Mouse (Mus musculus) left cerebral cortex, postnatal 4 days (tissue): ENCODE measurements around the gene Nlrc5. TPM values are rescaled to one million over a fixed set of nuclear protein-coding genes. Genes with fewer than 3 reads are reported as not detected.
"Not testable (repeated sequence)": the region's sequence is repeated elsewhere in the genome, so short reads cannot be mapped to it uniquely, and the experiment has no call there.

Source experiments
- DNase-seq: peaks from one replicate; pipeline ENCODE4 v3.0.0-alpha.2; 2022
- intact Hi-C: fragments of 180-260 bp; cut with DNase I; formaldehyde crosslinking; loops from one replicate; pipeline ENCODE4 v1.15.1; 2025
- total RNA-seq, 2 experiments: library from RNA; stranded (reverse); gene quantifications; 2 replicates each; pipeline ENCODE4 v1.2.3; 2021

Gene Nlrc5
- total RNA-seq, 2 experiments from 2014 or later = 0.30 to 0.81 TPM

GRCm38 (mm10) chr8:94415218-94415617 lies 18.9 kb upstream of the Nlrc5 start:
- DNase-seq = no peak
- intact Hi-C loops = no loop called here

GRCm38 (mm10) chr8:94418017-94418416 lies 16.1 kb upstream of the Nlrc5 start:
- DNase-seq = no peak
- intact Hi-C loops = no loop called here

GRCm38 (mm10) chr8:94422270-94422669 lies 11.9 kb upstream of the Nlrc5 start:
- intact Hi-C loops = no loop called here
- no peak for DNase-seq

DNA sequence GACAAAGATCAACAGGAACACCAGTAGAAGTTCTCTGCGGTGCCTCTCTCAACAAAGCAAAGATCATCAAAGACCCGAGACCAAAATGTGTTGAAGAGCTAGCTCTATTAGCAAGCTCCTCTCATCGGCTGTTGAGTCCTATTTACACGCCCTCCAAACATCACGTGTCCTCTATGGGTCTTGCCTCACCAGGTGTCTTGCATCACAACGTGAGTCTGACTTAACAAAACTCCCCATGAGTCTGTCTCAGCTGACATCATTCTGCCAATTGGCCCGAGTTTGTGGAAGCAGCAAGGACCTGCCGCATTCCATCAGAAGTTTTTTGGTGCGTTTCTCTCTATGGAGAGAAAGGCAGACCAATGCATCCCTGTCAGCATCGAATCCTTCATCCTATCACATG lies 6.2 kb upstream of the Nlrc5 start:
- intact Hi-C loops = no loop called here
- DNase-seq = no peak

- no peak for DNase-seq
- intact Hi-C loops = no loop called here
These were observed 5.7 kb upstream of the Nlrc5 start for GRCm38 (mm10) chr8:94428420-94428819.

DNA sequence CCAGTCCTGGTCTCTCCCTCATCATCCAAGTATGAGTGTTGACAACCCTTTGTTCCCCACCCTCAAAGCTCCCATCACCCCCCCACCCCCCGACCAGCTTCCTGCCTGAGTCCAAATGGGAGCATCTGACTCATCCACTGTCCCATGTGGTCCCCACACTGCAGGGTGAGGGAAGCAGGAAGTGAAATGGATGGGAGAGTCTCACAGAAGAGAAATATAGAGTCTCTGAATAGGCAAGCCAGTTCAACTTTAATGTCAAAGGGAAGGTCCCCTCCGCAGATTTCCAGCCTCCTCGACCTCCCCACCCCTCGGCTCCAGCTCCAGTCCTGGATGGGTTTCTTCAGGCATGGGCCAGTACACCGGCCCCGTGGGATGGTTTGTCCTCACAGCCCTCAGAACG lies 4.8 kb upstream of the Nlrc5 start:
- DNase-seq = no peak
- intact Hi-C loops = no loop called here

DNA sequence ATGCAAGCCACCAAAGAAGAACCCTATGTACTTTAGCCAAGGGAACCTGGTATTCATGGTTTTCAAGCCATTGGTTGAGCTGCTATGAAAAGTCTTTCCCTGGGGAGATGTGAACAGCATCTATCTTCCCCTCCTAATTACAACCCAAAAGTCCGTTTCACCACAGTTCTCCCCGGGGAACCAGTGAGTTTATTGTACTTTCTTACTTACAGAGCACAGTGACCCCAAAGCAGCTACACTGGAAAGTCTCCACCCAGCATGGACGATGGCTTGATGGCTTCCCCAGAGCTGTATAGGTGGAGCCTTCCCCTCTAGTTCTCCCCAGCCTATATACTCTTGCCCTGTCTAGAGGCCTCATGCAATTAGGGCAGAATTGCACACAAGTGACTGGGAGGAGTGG lies 1.9 kb upstream of the Nlrc5 start:
- intact Hi-C loops = no loop called here
- DNase-seq = no peak

GRCm38 (mm10) chr8:94434958-94435357 lies 802 bp downstream of the Nlrc5 start:
- intact Hi-C loops = no loop called here
- DNase-seq = no peak

- no peak for DNase-seq
- intact Hi-C loops = no loop called here
These were observed 1.4 kb downstream of the Nlrc5 start for GRCm38 (mm10) chr8:94435397-94436111.

DNA sequence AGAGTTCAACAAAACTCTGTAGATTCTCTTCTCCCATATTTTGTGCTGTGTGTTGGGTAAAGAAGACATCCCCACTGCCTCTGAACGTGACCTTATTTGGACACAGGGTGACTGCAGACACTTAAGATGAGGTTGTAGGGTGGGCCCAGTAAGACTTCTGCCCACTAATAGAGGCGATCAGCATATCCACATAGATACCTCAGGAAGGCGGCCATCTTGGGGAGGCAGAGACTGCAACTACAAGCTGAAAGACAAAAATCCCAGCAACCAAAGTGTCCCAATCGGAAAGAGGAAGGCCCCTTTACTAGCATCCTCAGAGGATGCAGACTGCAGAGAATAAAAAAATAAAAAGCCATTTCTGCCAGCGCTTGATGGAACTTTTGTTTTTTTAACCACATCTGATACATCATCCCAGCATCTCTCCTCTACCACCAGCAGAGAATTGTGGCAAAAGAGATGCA lies 2.0 kb downstream of the Nlrc5 start:
- DNase-seq = no peak
- intact Hi-C loops = no loop called here

DNA sequence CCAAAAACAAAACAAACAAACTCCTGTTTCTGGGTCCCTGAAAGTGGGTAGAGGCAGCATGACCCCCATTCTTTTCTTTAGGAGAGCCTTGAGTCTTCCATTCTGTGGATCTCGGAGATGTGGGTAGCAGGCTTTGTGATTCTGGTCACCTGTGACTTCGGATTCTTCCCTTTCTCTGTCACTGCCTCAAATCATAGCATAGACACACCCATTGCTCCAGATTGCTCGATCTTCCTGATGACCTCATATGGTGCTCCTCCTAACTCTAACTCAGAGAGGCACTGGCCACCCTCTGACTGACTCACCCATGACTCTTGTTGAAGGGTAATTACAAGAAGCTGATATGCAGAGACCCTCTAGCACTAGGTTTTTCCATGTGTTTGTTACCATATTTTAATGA lies 2.7 kb downstream of the Nlrc5 start:
- DNase-seq = no peak
- intact Hi-C loops = no loop called here

DNA sequence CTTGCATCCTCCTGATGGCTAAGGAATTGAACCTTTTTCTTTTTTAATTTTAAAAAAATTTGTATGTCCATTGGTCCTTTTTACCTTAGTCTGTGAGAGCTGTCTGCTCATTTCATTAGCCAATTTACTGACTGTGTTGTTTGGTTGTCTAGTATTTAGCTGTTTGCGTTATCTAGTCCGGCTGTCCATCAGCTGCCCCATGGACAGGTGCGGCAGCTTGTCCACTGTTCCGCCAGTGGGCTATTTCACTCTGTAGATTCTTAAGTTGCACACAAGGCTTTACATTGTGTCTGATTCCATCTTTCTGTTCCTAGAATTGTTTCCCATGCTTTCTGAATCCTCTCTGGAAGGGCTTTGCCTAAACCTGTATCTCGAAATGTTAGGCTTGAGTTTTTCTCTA lies 4.5 kb downstream of the Nlrc5 start:
- intact Hi-C loops = no loop called here
- DNase-seq = no peak

GRCm38 (mm10) chr8:94439691-94440090 lies 5.5 kb downstream of the Nlrc5 start:
- intact Hi-C loops = no loop called here
- no peak for DNase-seq

DNA sequence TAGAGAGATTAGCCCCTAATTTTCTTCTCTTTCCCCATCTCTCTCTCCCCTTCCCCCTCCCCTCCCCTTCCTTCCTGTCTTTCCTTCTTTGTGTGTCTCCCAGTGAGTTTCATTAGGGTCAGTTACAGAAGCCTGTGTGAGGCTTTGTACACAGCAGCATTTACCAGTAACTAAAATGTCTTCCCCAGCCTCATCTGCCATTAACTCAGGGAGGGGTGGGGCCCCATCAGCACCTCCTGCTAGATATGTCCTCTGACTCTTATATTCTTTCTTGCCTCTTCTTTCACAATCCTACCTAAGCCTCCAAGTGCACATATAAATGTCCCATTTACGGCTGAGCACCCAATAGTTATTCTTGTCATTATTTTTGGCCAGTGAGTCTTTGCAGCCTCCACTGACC lies 6.2 kb downstream of the Nlrc5 start:
- no peak for DNase-seq
- intact Hi-C loops = no loop called here

DNA sequence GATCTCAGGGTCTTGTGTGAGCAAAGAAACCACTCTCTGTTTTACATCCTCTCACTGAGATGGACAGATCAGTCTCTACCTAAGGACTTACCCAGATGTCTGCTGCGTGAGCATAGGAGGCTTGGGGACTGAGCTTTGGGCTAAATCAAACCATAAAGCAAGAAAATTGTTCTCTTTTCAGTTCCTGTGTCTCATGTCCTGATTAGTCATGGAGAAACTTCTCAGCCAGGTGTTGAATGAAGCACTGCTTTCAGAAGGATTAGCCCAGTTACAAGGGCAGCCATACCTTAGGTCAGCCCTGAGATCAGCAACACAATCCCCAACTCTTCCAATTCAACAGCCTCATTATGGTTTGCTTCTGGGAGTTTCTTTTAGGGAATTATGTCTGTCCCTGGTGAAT lies 7.5 kb downstream of the Nlrc5 start:
- intact Hi-C loops = no loop called here
- DNase-seq = no peak

DNA sequence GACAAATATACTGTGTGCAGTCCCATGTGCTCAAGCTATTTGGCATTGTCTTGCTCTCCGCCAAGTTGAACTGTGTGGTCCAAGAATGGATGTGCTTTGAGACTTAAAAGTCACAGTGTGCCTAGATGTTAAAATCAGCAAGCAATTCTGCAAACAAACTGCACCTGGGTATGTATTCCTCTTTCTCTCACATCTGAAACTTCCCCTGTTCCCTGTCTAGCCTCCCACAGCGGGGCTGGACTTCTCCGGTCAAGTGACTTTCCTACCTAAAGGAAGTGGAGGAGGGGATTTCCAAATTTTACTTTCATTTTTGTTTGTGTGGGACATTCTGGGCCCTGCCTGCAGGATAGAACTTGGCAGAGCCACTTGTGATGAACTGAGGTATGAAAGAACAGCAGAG lies 9.0 kb downstream of the Nlrc5 start:
- DNase-seq = no peak
- intact Hi-C loops = no loop called here

GRCm38 (mm10) chr8:94444480-94444879 lies 10.3 kb downstream of the Nlrc5 start:
- intact Hi-C loops = no loop called here
- DNase-seq = no peak

- no peak for DNase-seq
- intact Hi-C loops = no loop called here
These were observed 13.0 kb downstream of the Nlrc5 start for GRCm38 (mm10) chr8:94447142-94447541.

DNA sequence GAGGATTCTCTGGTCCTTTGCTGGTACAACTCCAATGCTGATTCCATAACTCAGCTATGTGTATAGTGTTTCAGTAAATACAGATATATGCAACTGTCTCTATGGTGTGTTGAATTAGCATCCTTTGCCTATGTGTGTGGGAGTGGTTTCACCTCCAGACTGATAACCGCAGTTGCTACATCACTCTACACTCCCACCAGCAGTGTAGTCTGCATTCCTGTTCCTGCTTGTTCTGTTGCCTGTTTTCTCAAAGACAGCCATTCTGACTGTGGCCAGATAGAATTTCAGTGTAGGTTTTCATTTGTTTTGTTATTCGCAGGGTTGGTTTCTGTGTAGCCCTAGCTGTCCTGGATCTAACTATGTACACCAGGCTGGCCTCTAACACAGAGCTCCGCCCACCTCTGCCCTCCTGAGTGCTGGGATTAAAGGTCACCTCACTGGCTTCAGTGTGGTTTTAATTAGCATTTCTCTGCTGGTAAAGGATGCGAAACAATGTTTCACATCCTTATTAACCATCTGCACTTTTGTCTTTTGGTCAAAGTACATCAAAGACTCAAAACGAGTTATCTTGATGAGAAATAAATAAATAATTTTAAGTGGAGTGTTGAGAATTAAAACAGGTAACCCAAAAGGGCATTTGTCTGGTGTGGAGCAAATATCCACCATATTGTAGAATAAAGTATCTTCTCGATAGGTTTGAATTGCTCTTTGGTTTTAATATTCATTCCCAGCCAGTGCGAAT lies 13.6 kb downstream of the Nlrc5 start:
- intact Hi-C loops = no loop called here
- DNase-seq = no peak

DNA sequence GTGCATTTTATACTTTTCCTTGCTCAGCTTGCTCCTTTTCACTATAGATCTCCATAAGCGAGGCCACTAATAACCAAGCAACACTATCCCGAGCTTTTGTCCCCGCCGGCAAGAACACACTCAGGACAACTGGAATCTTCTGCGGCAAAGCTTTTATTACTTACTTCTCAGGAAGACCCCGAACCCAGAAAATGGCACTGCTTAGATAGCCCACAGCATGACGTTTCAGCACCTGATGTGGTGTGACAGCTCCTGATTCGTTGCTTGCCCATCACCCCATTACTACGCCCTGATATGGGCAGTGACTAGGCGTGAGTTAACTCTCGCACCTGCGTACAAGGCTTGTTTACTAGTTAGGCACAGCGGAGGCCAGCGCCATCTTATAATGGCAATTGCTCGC lies 18.8 kb downstream of the Nlrc5 start:
- intact Hi-C loops, DNase-seq: not testable (repeated sequence)

- intact Hi-C loops = no loop called here
- DNase-seq = no peak
These were observed 19.8 kb downstream of the Nlrc5 start for GRCm38 (mm10) chr8:94453868-94454488.

- no peak for DNase-seq
- intact Hi-C loops = no loop called here
These were observed 20.7 kb downstream of the Nlrc5 start for GRCm38 (mm10) chr8:94454905-94455304.
